Mouse (Mus musculus) myocyte (in vitro differentiated cells): Measurements from ENCODE around the gene Cnfn.

Source experiments
- E2F4 ChIP-seq: IDR thresholded peaks from one replicate; pipeline ENCODE4 v1.6.1; 2011; ENCODE audit warnings: mild to moderate bottlenecking, control low read depth, moderate library complexity; ENCODE audit not compliant: insufficient read depth
- POLR2AphosphoS2 ChIP-seq: IDR thresholded peaks from one replicate; pipeline ENCODE4 v1.6.1; 2011; ENCODE audit warnings: low read depth, control low read depth; ENCODE audit not compliant: insufficient read length
- USF1 ChIP-seq: IDR thresholded peaks from one replicate; pipeline ENCODE4 v1.6.1; 2011; ENCODE audit warnings: low read depth, mild to moderate bottlenecking, control low read depth, moderate library complexity

DNA sequence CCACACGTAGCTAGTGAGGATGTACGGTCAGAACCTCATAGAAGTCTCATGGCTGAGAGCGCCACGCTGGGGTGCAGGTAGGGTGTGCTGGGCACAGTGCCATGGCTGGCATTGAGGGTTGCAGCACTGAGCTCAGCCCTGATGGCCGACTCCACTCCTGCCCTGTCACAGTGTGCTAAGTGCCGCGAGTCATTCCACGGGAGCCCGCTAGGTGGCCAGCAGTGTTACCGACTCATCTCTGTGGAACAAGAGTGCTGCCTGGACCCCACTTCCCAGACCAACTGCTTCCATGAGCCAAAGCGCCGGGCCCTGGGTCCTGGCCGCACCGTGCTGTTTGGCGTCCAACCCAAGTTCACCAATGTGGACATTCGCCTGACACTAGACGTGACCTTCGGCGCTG is 6.4 kb downstream of the Cnfn start:
- TF ChIP-seq E2F4 (no peak), USF1 (no peak), POLR2AphosphoS2 (no peak)
